ENCODE assay signal across 25 mouse cellular contexts in the genomic region with DNA sequence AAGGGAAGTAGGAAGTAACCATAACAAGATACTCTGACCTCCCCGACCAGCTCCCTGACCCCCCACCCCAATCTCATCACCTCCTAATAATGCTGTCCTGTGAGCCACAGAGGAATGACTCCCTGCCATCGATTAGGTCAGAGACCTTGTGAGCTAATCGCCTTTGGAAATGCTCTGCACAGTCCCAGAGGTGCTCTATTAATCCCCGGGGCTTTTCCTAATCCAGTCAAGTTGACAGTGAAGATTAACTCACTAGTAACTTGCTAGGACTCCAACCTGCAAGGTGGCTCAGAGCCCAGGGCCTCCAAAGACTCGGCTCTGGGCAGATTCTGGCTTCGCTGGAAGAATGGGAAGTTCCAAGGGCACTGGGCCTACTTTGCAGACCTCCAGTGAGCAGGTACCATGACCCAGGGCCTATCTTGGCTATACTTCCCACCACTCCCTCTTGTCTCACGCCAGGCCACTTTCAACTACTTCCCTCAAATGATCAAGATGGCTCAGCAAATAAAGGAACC. TPM values are rescaled to one million over a fixed set of nuclear protein-coding genes. Genes with fewer than 3 reads are reported as not detected.
A peak's percentile ranks its signal among the peaks of the same experiment; 100 is the strongest.
DNase-seq lines count a peak whose midpoint lies in the region; TF ChIP-seq lines count a peak whose summit lies in the region.
"Had no signal": no experiment of that assay in that cellular context is flagged by ENCODE, and none has a peak within 500 bp of the region (broad histone marks: within the 10 kb centered on the region; RNA-seq: fewer than 3 reads in every experiment).

No protein-coding gene starts in this region.

- DNase-seq in kidney, adult 2 months: peak; percentile 82
- DNase-seq in kidney, postnatal 10 days: no peak
- DNase-seq in kidney, postnatal 36 days: peak; percentile 49 to 69
- no peak for DNase-seq in kidney, adult 18-20 months
- peak; percentile 57 for DNase-seq in ZHBTc4 (ENCODE audit: low read depth, low spot score)
- DNase-seq in cerebellum, adult 11 months: no peak
- DNase-seq in right cerebral cortex, postnatal 4 days: no peak
- DNase-seq: adrenal gland, adult 8-10 months; adrenal gland, postnatal 25 days; B cell, adult 2 months; cerebellum, adult 18-20 months; cerebellum, adult 9-10 months; cerebellum, postnatal 14 days; gastrocnemius, postnatal 10 days; gastrocnemius, postnatal 36 days had no signal

- no peaks in the 10 kb centered on the region for H3K36me3 ChIP-seq in kidney, adult 2 months (ENCODE audit: control insufficient read depth, insufficient read depth, low read length)

- H3K27ac ChIP-seq in kidney, adult 2 months (ENCODE audit: insufficient read depth, low read depth, low read length): no peak overlapping the region
- H3K27ac ChIP-seq: forebrain, embryonic 10.5 days; forebrain, embryonic 13.5 days; heart, adult 2 months; heart, embryonic 10.5 days; heart, embryonic 13.5 days; hindbrain, embryonic 12.5 days; hindbrain, embryonic 15.5 days had no signal

- no peak for TF ChIP-seq CTCF in kidney, adult 2 months (conservative IDR thresholded peaks at IDR 0.05; ENCODE audit: insufficient read depth, insufficient read length, low read depth, low read length)

- 50% methylated on average over 7 of the region's 7 CpGs for WGBS in kidney, adult 2 months

- no peak overlapping the region for H3K4me3 ChIP-seq in kidney, adult 2 months (ENCODE audit: insufficient read depth, low read depth, low read length)
- H3K4me3 ChIP-seq: forebrain, embryonic 10.5 days; forebrain, embryonic 13.5 days; heart, adult 2 months; heart, embryonic 10.5 days; heart, embryonic 13.5 days; hindbrain, embryonic 12.5 days; hindbrain, embryonic 15.5 days had no signal

- no peaks in the 10 kb centered on the region for H3K27me3 ChIP-seq in kidney, adult 2 months (replicated peaks; ENCODE audit: control insufficient read depth, insufficient read depth, low read length)
- H3K27me3 ChIP-seq: CH12.LX; forebrain, embryonic 13.5 days; heart, embryonic 13.5 days; hindbrain, embryonic 12.5 days; hindbrain, embryonic 15.5 days had no signal

- no peak for TF ChIP-seq POLR2A in kidney, adult 2 months (IDR thresholded peaks at IDR 0.05; ENCODE audit: low read depth, low read length)

- peaks cover 4% of the 10 kb centered on the region; the same call in 1 of the 2 replicates for H3K4me1 ChIP-seq in kidney, adult 2 months (ENCODE audit: control insufficient read depth, insufficient read depth, low read length)
- H3K4me1 ChIP-seq: hindbrain, embryonic 12.5 days; hindbrain, embryonic 15.5 days had no signal

RNA-seq across cellular contexts. Expression of gene Morn3, which starts 13.1 kb away (rescaled TPM):
- polyA plus RNA-seq in kidney, adult 2 months (2012; rRNA removed): 0.06 and 0.08 TPM in 2 replicates
- polyA plus RNA-seq: forebrain, embryonic 16.5 days; G1E; heart, adult 2 months; heart, embryonic 10.5 days; heart, embryonic 13.5 days had no signal

RNA-seq across cellular contexts. Expression of gene Orai1, which starts 18.8 kb away (rescaled TPM):
- 63.2 and 90.6 TPM in 2 replicates for polyA plus RNA-seq in kidney, adult 2 months (2012; rRNA removed)

RNA-seq across cellular contexts. Expression of gene Tmem120b, which starts 34.5 kb away (rescaled TPM):
- polyA plus RNA-seq in kidney, adult 2 months (2012; rRNA removed): 9.9 and 12.7 TPM in 2 replicates

RNA-seq across cellular contexts. Expression of gene Kdm2b, which starts 44.1 kb away (rescaled TPM):
- polyA plus RNA-seq in kidney, adult 2 months (2012; rRNA removed): 9.6 and 10.9 TPM in 2 replicates

Comparison
In these comparisons a context has a peak if more than half of its experiments do, and no peak if none do; other contexts are left out.
1. DNase-seq: peak in kidney, adult 2 months (single experiment), kidney, postnatal 36 days (2 of 2) and ZHBTc4 (single experiment); none in kidney, postnatal 10 days (single experiment), kidney, adult 18-20 months (single experiment), cerebellum, adult 11 months (single experiment) and right cerebral cortex, postnatal 4 days (single experiment).